Mouse (Mus musculus) kidney, postnatal 0 days (tissue): Measurements from ENCODE around the gene Eci3. TPM values are rescaled to one million over a fixed set of nuclear protein-coding genes. Genes with fewer than 3 reads are reported as not detected.

Experiments used
- ATAC-seq: fragments of 200-750 bp; cut with Nextera tagmentation; replicated peaks from 2 replicates; pipeline ENCODE4 v1.8.0; 2017; ENCODE audit warnings: low read depth, moderate number of reproducible peaks, moderate TSS enrichment, moderate library complexity; ENCODE audit not compliant: low FRiP score
- DNase-seq: peaks from one replicate; pipeline ENCODE4 v3.0.0-alpha.2; 2016; ENCODE audit warnings: low spot score
- H3K27ac ChIP-seq: fragments of 300-500 bp; sonication (generic); 2 replicates; pipeline ENCODE4 v1.5.1; 2014; ENCODE audit warnings: mild to moderate bottlenecking
- H3K27me3 ChIP-seq: fragments of 300-500 bp; sonication (generic); 2 replicates; pipeline ENCODE4 v1.6.1; 2014; ENCODE audit warnings: low read length, mixed read lengths; ENCODE audit not compliant: insufficient read depth
- H3K36me3 ChIP-seq: fragments of 300-500 bp; sonication (generic); 2 replicates; pipeline ENCODE4 v1.6.1; 2014; ENCODE audit warnings: low read length, mixed read lengths; ENCODE audit not compliant: insufficient read depth
- H3K4me1 ChIP-seq: fragments of 300-500 bp; sonication (generic); replicated peaks from 2 replicates; pipeline ENCODE4 v1.6.1; 2014; ENCODE audit warnings: antibody characterized with exemption, low read length, mixed read lengths; ENCODE audit not compliant: insufficient read depth
- H3K4me2 ChIP-seq: fragments of 300-500 bp; sonication (generic); 2 replicates; pipeline ENCODE4 v1.6.1; 2014; ENCODE audit warnings: mild to moderate bottlenecking, low read length, moderate library complexity, mixed read lengths
- H3K4me3 ChIP-seq: fragments of 300-500 bp; sonication (generic); replicated peaks from 2 replicates; pipeline ENCODE4 v1.5.1; 2014; ENCODE audit warnings: low read depth, low read length
- H3K9ac ChIP-seq: fragments of 300-500 bp; sonication (generic); 2 replicates; pipeline ENCODE4 v1.6.1; 2014; ENCODE audit warnings: low read depth, low read length
- H3K9me3 ChIP-seq: fragments of 300-500 bp; sonication (generic); replicated peaks from 2 replicates; pipeline ENCODE4 v1.6.1; 2016; ENCODE audit warnings: low read length, inconsistent platforms, mixed read lengths
- CTCF ChIP-seq: IDR thresholded peaks from 2 replicates; pipeline ENCODE4 v1.5.1; 2016; ENCODE audit warnings: antibody characterized with exemption, low read depth, mild to moderate bottlenecking, moderate library complexity
- WGBS: fragments of 180-500 bp; shearing (Covaris S2); extraction: QIAGEN DNeasy Blood & Tissue Kit; methylation state at CpG from one replicate; pipeline ENCODE4 v1.1.7; 2014; 5-methylcytosine and 5-hydroxymethylcytosine counted together
- polyA plus RNA-seq: library from polyadenylated mRNA; unstranded; fragments of >200 nt; fragmentation: Nextera tagmentation; extraction: Ambion mirVana; gene quantifications from 2 replicates; pipeline ENCODE4 v1.2.1, GENCODE M21; 2015

The Eci3 gene
- 12.9 and 13.0 TPM in 2 replicates for polyA plus RNA-seq

GRCm38 (mm10) chr13:34963511-34964397, at the start of gene Eci3:
TSS of gene Eci3 (minus strand) at chr13:34963810.
- Histone ChIP-seq H3K4me2 (peak within 1 kb of the TSS; percentile 68), H3K9me3 (no peaks in the 10 kb centered on the region), H3K9ac (0 out of 2 replicates have a peak within 1 kb of the TSS, but pooled peaks have one; percentile 13), H3K27me3 (no peaks in the 10 kb centered on the region), H3K27ac (no peak within 1 kb of the TSS), H3K4me3 (peak within 1 kb of the TSS; percentile 36), H3K36me3 (no peaks in the 10 kb centered on the region), H3K4me1 (0 out of 2 replicates have a peak, but pooled peaks cover 6% of the 10 kb centered on the region)
- ATAC-seq (peak; percentile 86), DNase-seq (peak; percentile 63)
- TF ChIP-seq CTCF, result no peak
- 2% methylated on average over 32 of the region's 32 CpGs for WGBS

- Histone ChIP-seq H3K4me2 (no peak overlapping the region), H3K27ac (no peak overlapping the region), H3K4me3 (no peak overlapping the region), H3K9me3 (no peaks in the 10 kb centered on the region), H3K9ac (no peak overlapping the region), H3K4me1 (0 out of 2 replicates have a peak, but pooled peaks cover 11% of the 10 kb centered on the region), H3K27me3 (no peaks in the 10 kb centered on the region), H3K36me3 (no peaks in the 10 kb centered on the region)
- DNase-seq (peak; percentile 16), ATAC-seq (no peak)
- 55% methylated on average over 2 of the region's 2 CpGs for WGBS
- no peak for TF ChIP-seq CTCF
These were observed 32.3 kb upstream of the Eci3 start for GRCm38 (mm10) chr13:34995925-34996324.

- Histone ChIP-seq H3K4me2 (peak overlapping the region; percentile 81), H3K4me1 (0 out of 2 replicates have a peak, but pooled peaks cover 11% of the 10 kb centered on the region), H3K27ac (peak overlapping the region; percentile 95), H3K27me3 (no peaks in the 10 kb centered on the region), H3K4me3 (peak overlapping the region; percentile 64), H3K36me3 (0 out of 2 replicates have a peak, but pooled peaks cover 3% of the 10 kb centered on the region), H3K9me3 (no peaks in the 10 kb centered on the region), H3K9ac (peak overlapping the region; percentile 87)
- peak; percentile 97 for DNase-seq
- ATAC-seq, result peak; percentile 98
- WGBS, result 2% methylated on average over 33 of the region's 33 CpGs
- no peak for TF ChIP-seq CTCF
These were observed 30.6 kb upstream of the Eci3 start for GRCm38 (mm10) chr13:34993983-34994811.

DNA sequence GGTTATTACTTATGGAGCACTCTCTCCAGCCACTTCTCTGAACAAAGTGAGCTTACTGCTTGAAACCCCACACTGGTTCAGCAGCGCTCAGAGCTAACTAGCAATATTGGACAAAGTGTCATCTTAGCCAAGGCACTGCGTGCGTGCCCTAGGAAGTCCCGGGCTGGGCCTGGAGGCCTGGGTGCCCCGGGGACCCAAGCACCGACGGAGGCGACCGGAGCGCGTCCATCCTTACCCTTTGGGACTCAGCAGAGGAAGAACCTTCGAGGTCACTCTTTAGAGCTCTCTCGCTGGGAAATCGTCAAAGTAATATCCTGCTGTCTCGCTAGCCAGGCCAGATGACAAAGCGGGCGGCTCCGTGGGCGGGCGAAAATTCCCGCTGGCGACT, 30.0 kb upstream of the Eci3 start:
- TF ChIP-seq CTCF, result no peak
- Histone ChIP-seq H3K36me3 (peaks cover 9% of the 10 kb centered on the region; the same call in 1 of the 2 replicates), H3K4me3 (peak overlapping the region; percentile 64), H3K9ac (peak overlapping the region; percentile 87), H3K4me1 (0 out of 2 replicates have a peak, but pooled peaks cover 11% of the 10 kb centered on the region), H3K27me3 (no peaks in the 10 kb centered on the region), H3K9me3 (no peaks in the 10 kb centered on the region), H3K4me2 (peak overlapping the region; percentile 81), H3K27ac (peak overlapping the region; percentile 95)
- ATAC-seq, result peak; percentile 56
- no peak for DNase-seq
- WGBS, result under 1% methylated on average over 22 of the region's 22 CpGs

- ATAC-seq (no peak), DNase-seq (peak; percentile 10)
- WGBS, result 64% methylated on average over 4 of the region's 4 CpGs
- H3K4me3 ChIP-seq, result peak overlapping the region; percentile 64
- peak overlapping the region; percentile 87; the same call in 1 of the 2 replicates for H3K9ac ChIP-seq
- H3K9me3 ChIP-seq, result no peaks in the 10 kb centered on the region
- H3K4me1 ChIP-seq, result 0 out of 2 replicates have a peak, but pooled peaks cover 11% of the 10 kb centered on the region
- no peaks in the 10 kb centered on the region for H3K27me3 ChIP-seq
- peaks cover 14% of the 10 kb centered on the region; the same call in 1 of the 2 replicates for H3K36me3 ChIP-seq
- no peak for TF ChIP-seq CTCF
- peak overlapping the region; percentile 95; the same call in 1 of the 2 replicates for H3K27ac ChIP-seq
- H3K4me2 ChIP-seq, result peak overlapping the region; percentile 81
These were observed 29.5 kb upstream of the Eci3 start for GRCm38 (mm10) chr13:34993085-34993484.
